Mouse (Mus musculus): ENCODE measurements around the gene Gm9999.

DNA sequence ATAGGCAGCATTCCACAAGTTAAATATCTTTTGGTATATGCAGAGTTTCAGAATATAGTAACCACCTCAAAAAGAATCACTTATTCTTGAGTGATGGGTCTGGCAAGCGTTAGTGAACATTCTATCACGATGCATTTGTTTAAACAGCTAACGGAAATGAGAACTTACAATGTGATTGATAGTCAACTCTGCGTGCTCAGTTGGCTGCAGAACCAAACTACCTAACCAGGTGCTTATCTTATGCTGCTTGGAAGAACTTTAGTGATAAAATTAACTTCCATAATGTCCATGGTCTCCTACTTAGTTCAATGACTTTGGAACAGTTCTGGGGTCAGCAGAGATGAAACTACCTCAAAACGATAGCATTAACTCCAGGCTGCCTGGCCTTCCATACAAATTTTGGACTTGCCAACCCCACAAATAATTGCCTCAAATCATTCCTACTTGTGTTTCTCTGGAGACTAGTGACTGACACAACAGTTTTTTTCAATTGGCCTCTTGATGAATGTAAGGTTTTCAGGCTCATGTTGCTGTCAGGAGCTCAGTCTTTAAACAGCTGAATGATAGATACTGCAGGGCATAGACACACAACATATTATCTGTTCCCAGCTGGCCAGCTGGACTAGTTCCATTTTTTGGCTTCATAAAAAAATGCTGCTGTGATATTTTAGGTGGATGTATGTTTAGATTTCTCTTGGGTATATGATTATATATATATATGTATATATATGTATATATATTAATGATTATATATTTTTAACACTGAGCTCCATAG is 17.9 kb downstream of the Gm9999 start:
- TF ChIP-seq CTCF (IDR thresholded peaks at IDR 0.05), result no peak
- no peak for TF ChIP-seq POLR2A (IDR thresholded peaks at IDR 0.05; ENCODE audit: insufficient read depth, low read depth, low read length)
- TF ChIP-seq EP300 (IDR thresholded peaks at IDR 0.05; ENCODE audit: insufficient read depth, low read depth, low read length), result no peak
